Mouse (Mus musculus) thymus, postnatal 10 days (tissue): ENCODE results near the gene Asic4.
A peak's percentile ranks its signal among the peaks of the same experiment; 100 is the strongest.

Experiments used
- DNase-seq, 2 experiments: peaks; one replicate each; pipeline ENCODE4 v3.0.0; 2021; ENCODE audit warnings: low spot score in 2 of 2

The Asic4 gene

DNA sequence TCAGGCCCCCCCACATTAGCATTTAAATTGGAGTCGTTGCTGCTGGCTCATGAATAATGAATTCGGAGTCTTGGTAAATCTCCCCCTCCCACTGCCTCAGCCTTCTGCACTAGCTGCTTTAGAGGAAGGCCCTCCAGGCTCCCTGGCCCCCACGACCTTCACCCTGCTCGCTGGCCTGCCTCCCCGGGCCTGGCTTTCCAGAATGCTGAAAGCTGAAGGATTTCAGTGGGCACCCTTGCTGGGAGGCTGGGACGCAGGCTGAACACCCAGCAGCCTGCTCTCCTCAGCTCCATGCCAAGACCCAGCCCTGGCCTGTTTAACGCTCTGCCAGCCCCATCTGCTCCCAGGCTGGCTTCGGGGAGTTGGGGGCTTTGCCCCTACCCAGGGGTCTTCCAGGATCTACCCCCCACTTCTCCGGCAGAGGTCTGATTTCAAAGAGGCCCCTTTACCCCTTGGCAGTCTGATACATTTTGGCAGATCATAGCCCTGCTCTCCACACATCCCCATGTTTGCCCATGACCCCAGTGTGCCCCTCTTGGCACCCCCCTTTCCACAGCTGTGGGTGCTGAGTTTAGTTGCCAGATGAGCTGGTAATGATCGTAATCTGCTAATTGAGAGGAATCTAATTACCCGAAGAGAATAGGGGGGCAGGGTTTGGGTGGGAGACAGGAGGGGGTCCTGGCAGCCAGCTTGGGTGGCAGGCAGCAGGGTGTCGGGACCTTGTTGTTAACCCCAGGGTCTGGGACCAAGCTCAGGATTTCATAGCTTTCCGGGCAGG is 6.8 kb upstream of the Asic4 start:
- no peak for DNase-seq

DNA sequence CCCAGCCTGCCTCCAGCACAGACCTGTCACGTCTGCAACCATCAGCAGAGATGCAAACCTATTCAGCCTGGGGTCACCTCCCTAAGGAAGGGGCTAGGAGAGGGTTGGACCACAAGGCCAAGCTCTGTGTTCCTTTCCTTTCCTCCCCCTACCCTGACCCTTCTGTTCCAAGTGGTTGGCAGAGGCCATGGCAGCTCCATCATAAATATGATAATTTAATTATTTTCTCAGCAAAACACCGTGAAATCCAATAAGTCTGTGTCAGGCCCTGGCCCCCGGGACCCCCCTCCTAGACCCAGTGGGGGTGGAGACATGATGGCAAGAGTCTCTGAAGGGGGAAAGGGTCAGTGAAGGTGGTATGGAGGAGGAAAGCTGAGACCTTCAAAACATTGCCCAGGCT is 6.0 kb upstream of the Asic4 start:
- no peak for DNase-seq

- no peak for DNase-seq
These were observed 5.0 kb upstream of the Asic4 start for GRCm38 (mm10) chr1:75445141-75445701.

DNA sequence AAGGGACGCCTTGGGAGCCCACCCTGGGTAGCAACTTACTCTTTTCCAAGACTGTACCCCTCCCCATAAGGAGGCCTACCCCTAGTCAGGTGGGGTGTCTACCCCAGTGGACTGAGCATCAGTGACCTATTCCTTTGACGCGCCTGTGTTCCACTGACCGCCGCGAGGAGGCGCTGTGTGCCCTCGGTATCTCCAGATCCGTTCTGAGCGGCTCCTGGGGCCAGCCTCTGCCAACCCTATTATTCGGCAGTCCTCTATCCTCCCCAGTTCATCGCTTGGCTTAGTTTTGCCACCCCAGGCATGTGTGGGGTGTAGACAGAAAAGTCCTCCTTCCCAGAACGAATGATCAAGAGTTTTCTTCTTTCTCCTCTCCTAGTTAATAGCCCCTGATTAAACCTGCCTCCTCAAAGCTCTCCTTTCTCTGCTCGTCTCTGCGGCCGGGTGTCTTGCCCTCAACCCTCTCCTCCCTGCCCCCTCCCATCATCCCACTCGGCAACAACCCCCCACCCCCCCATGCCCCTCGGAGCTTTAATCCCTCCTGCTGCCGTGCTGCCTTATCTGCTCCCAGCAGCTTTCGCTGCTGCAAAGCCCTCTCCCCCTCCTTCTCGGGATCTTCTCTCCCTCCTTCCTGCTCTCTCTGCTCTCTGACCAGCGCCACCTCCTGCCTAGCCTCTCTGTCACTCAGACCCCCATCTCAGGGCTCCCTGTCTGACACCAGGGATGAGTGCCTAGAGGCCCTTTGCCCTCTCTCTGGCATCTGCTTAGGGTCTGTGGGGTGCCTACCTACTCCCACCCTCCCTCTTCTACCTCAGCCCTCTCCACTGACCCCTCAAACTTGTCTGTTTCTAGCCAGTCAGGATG is 4.3 kb upstream of the Asic4 start:
- peak in 1 of 2 experiments; percentile 63 for DNase-seq

- DNase-seq = no peak
These were observed 3.6 kb upstream of the Asic4 start for GRCm38 (mm10) chr1:75446656-75447055.

- DNase-seq = no peak
These were observed 2.8 kb upstream of the Asic4 start for GRCm38 (mm10) chr1:75447265-75448051.

DNA sequence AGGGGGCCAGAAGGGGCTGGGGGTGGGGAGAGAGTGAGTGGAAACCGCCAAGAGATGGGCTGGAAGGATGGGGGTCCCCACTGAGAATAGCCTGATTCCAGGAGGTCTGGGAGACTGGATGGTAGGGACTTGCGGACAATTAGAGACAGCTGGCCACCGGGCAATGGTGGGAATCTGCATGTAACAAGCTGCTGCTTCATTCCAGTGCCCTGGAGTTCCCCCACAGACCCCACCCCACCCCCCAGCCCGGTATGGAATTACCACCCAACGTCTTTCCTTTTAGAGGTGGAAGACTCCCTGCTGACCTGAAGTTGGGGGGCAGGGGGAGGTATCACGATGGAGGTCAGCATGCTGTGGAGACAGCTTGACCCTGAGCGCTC is 2.2 kb upstream of the Asic4 start:
- no peak for DNase-seq

- DNase-seq = no peak
These were observed 1.3 kb upstream of the Asic4 start for GRCm38 (mm10) chr1:75448937-75449336.

- DNase-seq = no peak
These were observed 680 bp upstream of the Asic4 start for GRCm38 (mm10) chr1:75449377-75450135.

DNA sequence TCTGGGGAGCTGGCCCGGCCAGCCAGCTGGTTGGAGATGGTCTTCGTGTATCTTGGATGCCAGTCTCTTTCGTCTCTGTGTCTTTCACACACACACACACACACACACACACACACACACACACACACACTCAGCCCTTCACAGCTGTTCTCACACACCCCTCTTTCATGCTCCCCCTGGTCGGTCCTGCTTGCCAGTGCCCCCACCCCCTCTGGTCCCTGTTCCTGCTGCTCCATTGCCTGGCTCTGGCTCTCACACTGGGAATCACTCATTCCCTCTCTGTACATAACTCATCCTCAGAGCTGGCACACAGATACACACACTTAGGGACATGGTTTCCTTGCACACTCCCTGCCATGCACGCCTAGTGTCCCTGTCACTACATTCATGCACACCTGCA is 1.7 kb downstream of the Asic4 start:
- no peak for DNase-seq

- no peak for DNase-seq
These were observed 5.2 kb downstream of the Asic4 start for GRCm38 (mm10) chr1:75455433-75455832.

GRCm38 (mm10) chr1:75455948-75456347 is 5.7 kb downstream of the Asic4 start:
- no peak for DNase-seq

- DNase-seq = no peak
These were observed 6.7 kb downstream of the Asic4 start for GRCm38 (mm10) chr1:75456746-75457564.

- no peak for DNase-seq
These were observed 7.4 kb downstream of the Asic4 start for GRCm38 (mm10) chr1:75457710-75458024.

- DNase-seq = no peak
These were observed 8.0 kb downstream of the Asic4 start for GRCm38 (mm10) chr1:75458025-75458788.

- no peak for DNase-seq
These were observed 8.8 kb downstream of the Asic4 start for GRCm38 (mm10) chr1:75458789-75459684.

DNA sequence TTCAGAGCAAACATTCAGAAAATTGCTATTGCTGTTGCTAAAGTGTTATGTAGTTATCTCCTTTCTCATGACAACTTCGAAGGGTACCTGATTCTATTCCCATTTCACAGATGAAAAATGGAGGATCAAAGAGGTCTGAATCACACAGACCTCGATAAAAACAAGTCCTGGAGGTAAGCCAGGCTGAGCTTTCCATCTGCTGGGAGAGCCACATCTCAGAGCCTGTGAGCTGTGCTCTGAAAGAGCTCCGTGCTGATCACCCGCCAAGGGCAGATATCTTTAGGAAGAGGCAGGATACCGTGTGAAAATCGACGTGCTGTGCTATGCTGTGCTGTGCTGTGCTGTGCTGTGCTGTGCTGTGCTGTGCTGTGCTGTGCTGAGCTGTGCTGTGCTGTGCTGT is 10.1 kb downstream of the Asic4 start:
- DNase-seq = no peak

DNA sequence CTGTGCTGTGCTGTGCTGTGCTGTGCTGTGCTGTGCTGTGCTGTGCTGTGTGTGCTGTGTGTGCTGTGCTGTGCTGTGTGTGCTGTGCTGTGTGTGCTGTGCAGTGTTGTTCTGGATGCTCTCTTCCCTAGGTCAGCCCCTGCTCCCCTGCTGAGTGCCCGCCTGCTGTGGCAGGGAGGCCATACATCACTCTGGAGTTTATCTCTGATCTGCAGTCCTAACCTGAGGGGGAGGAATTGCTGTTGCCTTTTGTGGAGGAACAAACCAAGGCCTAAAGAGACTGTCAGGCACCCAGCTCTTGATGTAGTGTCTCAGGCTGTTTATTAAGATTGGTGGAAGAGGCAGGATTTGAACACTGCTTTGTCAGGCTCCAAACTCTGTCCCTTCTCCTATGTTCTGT is 12.4 kb downstream of the Asic4 start:
- DNase-seq = no peak
